Mouse (Mus musculus): ENCODE results near the gene Klk1b1. TPM values are rescaled to one million over a fixed set of nuclear protein-coding genes. Genes with fewer than 3 reads are reported as not detected.
"Not testable (repeated sequence)": the region's sequence is repeated elsewhere in the genome, so short reads cannot be mapped to it uniquely, and the experiment has no call there.

Gene Klk1b1
- total and polyA plus RNA-seq, 3 experiments = not detected

- H3K79me2 ChIP-seq (replicated peaks; ENCODE audit: control insufficient read depth, extremely low read depth, insufficient read depth, poor library complexity, severe bottlenecking); H3K9me3 ChIP-seq (replicated peaks; ENCODE audit: low read length); H3K36me3 ChIP-seq (replicated peaks in 1 of 2; ENCODE audit: control insufficient read depth in 1 of 2, insufficient read depth in 1 of 2, low read length in 1 of 2); H3K27me3 ChIP-seq (replicated peaks); DNase-seq (ENCODE audit: extremely low read depth); dilution Hi-C loops (cut with MboI; ENCODE audit: extremely low pct_ligation_motif_present, extremely low pct_unique_long_range_greater_than_20kb, low sequenced_read_pairs); in situ Hi-C loops (cut with MboI; ENCODE audit: low pct_ligation_motif_present, low pct_unique_long_range_greater_than_20kb, low sequenced_read_pairs); H3K9ac ChIP-seq (ENCODE audit: insufficient read depth, low read depth); H3K4me2 ChIP-seq (ENCODE audit: insufficient read depth, low read depth, poor library complexity, severe bottlenecking); H3K27ac ChIP-seq (ENCODE audit: insufficient read depth, low read depth); H3K4me3 ChIP-seq (replicated peaks in 1 of 3; ENCODE audit: low read depth in 2 of 3, low read length in 2 of 3, poor library complexity in 1 of 3): not testable (repeated sequence)
- H3K4me1 ChIP-seq (ENCODE audit: control insufficient read depth in 1 of 2, insufficient read depth in 2 of 2) = peaks cover 0 to 16% of the 10 kb centered on the region in 2 experiments; a peak in 2 of 4 replicates
Observed at GRCm38 (mm10) chr7:43995577-43995976, 29.0 kb downstream of the Klk1b1 start, which contains the start of gene Klk1b11. Klk1b11 (plus strand) TSS chr7:43995877.

DNA sequence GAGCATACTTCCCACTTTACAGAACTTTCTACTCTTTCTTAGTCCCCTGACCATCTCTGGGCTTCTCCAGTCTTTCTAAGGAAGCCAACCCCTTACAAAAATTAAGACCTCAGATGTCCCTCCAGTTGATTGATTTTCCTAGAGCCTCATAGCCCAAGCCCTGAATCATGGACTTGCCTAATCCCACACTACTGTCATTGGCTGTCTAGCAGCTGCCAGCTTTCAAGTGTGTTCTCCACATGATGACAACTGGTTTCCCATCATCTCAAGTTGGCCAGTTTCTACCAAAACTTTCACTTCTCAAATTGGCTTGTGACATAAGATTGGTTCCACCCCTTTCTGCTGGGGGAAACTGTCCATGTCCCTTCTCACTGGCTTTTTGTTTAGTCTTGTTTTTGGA, 38.3 kb downstream of the Klk1b1 start:
- peak; percentile 31 for DNase-seq (ENCODE audit: extremely low read depth)
- H3K4me3 ChIP-seq (replicated peaks in 1 of 3; ENCODE audit: low read depth in 2 of 3, low read length in 2 of 3, poor library complexity in 1 of 3) = no peak overlapping the region
- in situ Hi-C loops (cut with MboI; ENCODE audit: low pct_ligation_motif_present, low pct_unique_long_range_greater_than_20kb, low sequenced_read_pairs) (loop anchor here (5.0 to 10.0 kb wide), 2 partner anchors 50 to 102 kb away; partner anchors contain the start of gene Klk1b27), dilution Hi-C loops (cut with MboI; ENCODE audit: extremely low pct_ligation_motif_present, extremely low pct_unique_long_range_greater_than_20kb, low sequenced_read_pairs) (no loop called here)
- no peak overlapping the region for H3K4me2 ChIP-seq (ENCODE audit: insufficient read depth, low read depth, poor library complexity, severe bottlenecking)
- no peaks in the 10 kb centered on the region for H3K79me2 ChIP-seq (replicated peaks; ENCODE audit: control insufficient read depth, extremely low read depth, insufficient read depth, poor library complexity, severe bottlenecking)
- H3K36me3 ChIP-seq (replicated peaks in 1 of 2; ENCODE audit: control insufficient read depth in 1 of 2, insufficient read depth in 1 of 2, low read length in 1 of 2) = no peaks in the 10 kb centered on the region
- H3K4me1 ChIP-seq (ENCODE audit: control insufficient read depth in 1 of 2, insufficient read depth in 2 of 2) = peaks cover 0 to 12% of the 10 kb centered on the region in 2 experiments; a peak in 2 of 4 replicates
- TF ChIP-seq SMC3 (IDR thresholded peaks at IDR 0.05; ENCODE audit: low read depth, low read length) (no peak), IRF4 (IDR thresholded peaks at IDR 0.05; ENCODE audit: low read depth, low read length) (peak; percentile 28; the same call in 1 of the 2 replicates)
- H3K27me3 ChIP-seq (replicated peaks) = no peaks in the 10 kb centered on the region
- H3K27ac ChIP-seq (ENCODE audit: insufficient read depth, low read depth) = no peak overlapping the region
- no peaks in the 10 kb centered on the region for H3K9me3 ChIP-seq (replicated peaks; ENCODE audit: low read length)
- H3K9ac ChIP-seq (ENCODE audit: insufficient read depth, low read depth) = no peak overlapping the region

DNA sequence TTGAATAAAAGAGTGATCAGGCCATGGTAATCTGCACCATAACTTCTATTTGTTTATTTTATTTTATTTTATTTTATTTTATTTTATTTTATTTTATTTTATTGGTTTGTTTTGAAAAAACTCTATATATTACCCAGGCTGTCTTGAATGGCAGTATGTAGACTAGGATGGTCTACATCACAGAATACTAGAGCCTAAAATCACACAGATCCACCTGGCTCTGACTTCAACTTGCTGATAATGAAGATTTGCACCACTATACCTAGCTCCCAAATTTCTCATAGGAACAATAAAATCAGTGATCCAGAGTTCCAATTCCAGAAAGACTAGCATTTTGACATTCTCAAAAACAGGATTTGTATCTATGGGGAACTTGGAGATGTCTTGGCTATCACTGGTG, 45.3 kb downstream of the Klk1b1 start, which contains the start of gene Klk1b26:
Klk1b26 (plus strand) TSS at position 301 of the 400 bp plus-strand sequence.
- H3K36me3 ChIP-seq (replicated peaks in 1 of 2; ENCODE audit: control insufficient read depth in 1 of 2, insufficient read depth in 1 of 2, low read length in 1 of 2); H3K27ac ChIP-seq (ENCODE audit: insufficient read depth, low read depth); H3K9me3 ChIP-seq (replicated peaks; ENCODE audit: low read length); H3K4me2 ChIP-seq (ENCODE audit: insufficient read depth, low read depth, poor library complexity, severe bottlenecking); H3K27me3 ChIP-seq (replicated peaks); DNase-seq (ENCODE audit: extremely low read depth); dilution Hi-C loops (cut with MboI; ENCODE audit: extremely low pct_ligation_motif_present, extremely low pct_unique_long_range_greater_than_20kb, low sequenced_read_pairs); H3K79me2 ChIP-seq (replicated peaks; ENCODE audit: control insufficient read depth, extremely low read depth, insufficient read depth, poor library complexity, severe bottlenecking); H3K9ac ChIP-seq (ENCODE audit: insufficient read depth, low read depth); H3K4me3 ChIP-seq (replicated peaks in 1 of 3; ENCODE audit: low read depth in 2 of 3, low read length in 2 of 3, poor library complexity in 1 of 3): not testable (repeated sequence)
- in situ Hi-C loops (cut with MboI; ENCODE audit: low pct_ligation_motif_present, low pct_unique_long_range_greater_than_20kb, low sequenced_read_pairs) = loop anchor here (5.0 kb wide), 1 partner anchor 125 kb away; the partner anchor contains the start of gene Klk1b16
- H3K4me1 ChIP-seq (ENCODE audit: control insufficient read depth in 1 of 2, insufficient read depth in 2 of 2) = peaks cover 0 to 10% of the 10 kb centered on the region in 2 experiments; a peak in 2 of 4 replicates

GRCm38 (mm10) chr7:44014666-44015065, 48.1 kb downstream of the Klk1b1 start:
- in situ Hi-C loops (cut with MboI; ENCODE audit: low pct_ligation_motif_present, low pct_unique_long_range_greater_than_20kb, low sequenced_read_pairs) = loop anchor here (5.0 kb wide), 1 partner anchor 123 kb away; the partner anchor contains the start of gene Klk1b16
- DNase-seq (ENCODE audit: extremely low read depth); H3K36me3 ChIP-seq (replicated peaks in 1 of 2; ENCODE audit: control insufficient read depth in 1 of 2, insufficient read depth in 1 of 2, low read length in 1 of 2); H3K27ac ChIP-seq (ENCODE audit: insufficient read depth, low read depth); H3K79me2 ChIP-seq (replicated peaks; ENCODE audit: control insufficient read depth, extremely low read depth, insufficient read depth, poor library complexity, severe bottlenecking); H3K4me2 ChIP-seq (ENCODE audit: insufficient read depth, low read depth, poor library complexity, severe bottlenecking); dilution Hi-C loops (cut with MboI; ENCODE audit: extremely low pct_ligation_motif_present, extremely low pct_unique_long_range_greater_than_20kb, low sequenced_read_pairs); H3K4me3 ChIP-seq (replicated peaks in 1 of 3; ENCODE audit: low read depth in 2 of 3, low read length in 2 of 3, poor library complexity in 1 of 3); H3K9ac ChIP-seq (ENCODE audit: insufficient read depth, low read depth); H3K9me3 ChIP-seq (replicated peaks; ENCODE audit: low read length); H3K27me3 ChIP-seq (replicated peaks): not testable (repeated sequence)
- H3K4me1 ChIP-seq (ENCODE audit: control insufficient read depth in 1 of 2, insufficient read depth in 2 of 2) = peaks cover 0 to 10% of the 10 kb centered on the region in 2 experiments; a peak in 2 of 4 replicates

Data from CH12.LX (cell line).